Mouse (Mus musculus) heart, embryonic 11.5 days (tissue): ENCODE data around the gene Irf9. TPM values are rescaled to one million over a fixed set of nuclear protein-coding genes. Genes with fewer than 3 reads are reported as not detected.

Experiments
- ATAC-seq: fragments of 200-750 bp; cut with Nextera tagmentation; replicated peaks from 2 replicates; pipeline ENCODE4 v1.8.0; 2017; ENCODE audit warnings: moderate library complexity; ENCODE audit not compliant: insufficient number of reproducible peaks, low FRiP score, low TSS enrichment
- H3K27ac ChIP-seq: fragments of 300-500 bp; sonication (generic); 2 replicates; pipeline ENCODE4 v1.5.1; 2014; ENCODE audit warnings: mild to moderate bottlenecking, low read depth, low read length
- H3K27me3 ChIP-seq: fragments of 300-500 bp; sonication (generic); 2 replicates; pipeline ENCODE4 v1.6.1; 2014; ENCODE audit warnings: mild to moderate bottlenecking, low read length, mixed read lengths; ENCODE audit not compliant: control insufficient read depth, insufficient read depth
- H3K36me3 ChIP-seq: fragments of 300-500 bp; sonication (generic); 2 replicates; pipeline ENCODE4 v1.6.1; 2014; ENCODE audit warnings: mild to moderate bottlenecking, low read length, moderate library complexity, mixed read lengths; ENCODE audit not compliant: control insufficient read depth, insufficient read depth
- H3K4me1 ChIP-seq: fragments of 300-500 bp; sonication (generic); 2 replicates; pipeline ENCODE4 v1.6.1; 2014; ENCODE audit warnings: low read length; ENCODE audit not compliant: control insufficient read depth, insufficient read depth
- H3K4me2 ChIP-seq: fragments of 300-500 bp; sonication (generic); 2 replicates; pipeline ENCODE4 v1.6.1; 2014; ENCODE audit warnings: mild to moderate bottlenecking, moderate library complexity
- H3K4me3 ChIP-seq: fragments of 300-500 bp; sonication (generic); 2 replicates; pipeline ENCODE4 v1.5.1; 2014; ENCODE audit warnings: low read depth, low read length
- H3K9ac ChIP-seq: fragments of 300-500 bp; sonication (generic); 2 replicates; pipeline ENCODE4 v1.6.1; 2014; ENCODE audit warnings: mild to moderate bottlenecking, low read depth, low read length, moderate library complexity
- H3K9me3 ChIP-seq: fragments of 300-500 bp; sonication (generic); replicated peaks from 2 replicates; pipeline ENCODE4 v1.6.1; 2016; ENCODE audit warnings: low read length; ENCODE audit not compliant: control insufficient read depth
- WGBS: fragments of 180-500 bp; shearing (Covaris S2); extraction: QIAGEN DNeasy Blood & Tissue Kit; methylation state at CpG from one replicate; pipeline ENCODE4 v1.1.7; 2014; ENCODE audit not compliant: insufficient replicate concordance; 5-methylcytosine and 5-hydroxymethylcytosine counted together
- polyA plus RNA-seq: library from polyadenylated mRNA; unstranded; fragments of >200 nt; fragmentation: Nextera tagmentation; extraction: Ambion mirVana; gene quantifications from 2 replicates; pipeline ENCODE4 v1.2.1, GENCODE M21; 2014

Gene Irf9
- polyA plus RNA-seq, 1 experiment from 2014 or later, result 6.4 TPM

GRCm38 (mm10) chr14:55615876-55616275 is 12.5 kb downstream of the Irf9 start:
- H3K4me3 ChIP-seq, result no peak overlapping the region
- H3K27ac ChIP-seq, result no peak overlapping the region
- H3K9ac ChIP-seq, result no peak overlapping the region
- no peak overlapping the region for H3K4me2 ChIP-seq
- peaks cover 17% of the 10 kb centered on the region; the same call in 1 of the 2 replicates for H3K4me1 ChIP-seq
- no peaks in the 10 kb centered on the region for H3K36me3 ChIP-seq
- WGBS, result 52% methylated on average over 2 of the region's 2 CpGs
- no peaks in the 10 kb centered on the region for H3K27me3 ChIP-seq
- ATAC-seq, result no peak
- no peaks in the 10 kb centered on the region for H3K9me3 ChIP-seq

GRCm38 (mm10) chr14:55616844-55617243 is 13.5 kb downstream of the Irf9 start:
- H3K9me3 ChIP-seq, result no peaks in the 10 kb centered on the region
- H3K4me3 ChIP-seq, result no peak overlapping the region
- no peak overlapping the region for H3K4me2 ChIP-seq
- H3K9ac ChIP-seq, result no peak overlapping the region
- H3K27ac ChIP-seq, result no peak overlapping the region
- 77% methylated on average over 2 of the region's 2 CpGs for WGBS
- H3K36me3 ChIP-seq, result no peaks in the 10 kb centered on the region
- ATAC-seq, result no peak
- H3K27me3 ChIP-seq, result no peaks in the 10 kb centered on the region
- peaks cover 17% of the 10 kb centered on the region; the same call in 1 of the 2 replicates for H3K4me1 ChIP-seq

GRCm38 (mm10) chr14:55617822-55618221 is 14.5 kb downstream of the Irf9 start, which contains the start of gene Rec8:
Rec8 (plus strand) TSS chr14:55618037.
- Histone ChIP-seq H3K4me1 (peaks cover 14% of the 10 kb centered on the region; the same call in 1 of the 2 replicates), H3K4me3 (peak within 1 kb of the TSS; percentile 35), H3K4me2 (peak within 1 kb of the TSS; percentile 57), H3K27ac (no peak within 1 kb of the TSS), H3K9ac (peak within 1 kb of the TSS; percentile 56; the same call in 1 of the 2 replicates), H3K27me3 (no peaks in the 10 kb centered on the region), H3K36me3 (no peaks in the 10 kb centered on the region), H3K9me3 (no peaks in the 10 kb centered on the region)
- ATAC-seq, result peak; percentile 71
- WGBS, result 9% methylated on average over 21 of the region's 21 CpGs

GRCm38 (mm10) chr14:55618486-55619195 is 15.3 kb downstream of the Irf9 start:
- no peak for ATAC-seq

GRCm38 (mm10) chr14:55628077-55628827 is 24.9 kb downstream of the Irf9 start:
- no peak overlapping the region for H3K9ac ChIP-seq
- 0 out of 2 replicates have a peak, but pooled peaks cover 4% of the 10 kb centered on the region for H3K4me1 ChIP-seq
- WGBS, result 90% methylated on average over 27 of the region's 27 CpGs
- no peaks in the 10 kb centered on the region for H3K9me3 ChIP-seq
- no peak overlapping the region for H3K4me2 ChIP-seq
- no peak for ATAC-seq
- peaks cover 51% of the 10 kb centered on the region for H3K36me3 ChIP-seq
- no peaks in the 10 kb centered on the region for H3K27me3 ChIP-seq
- no peak overlapping the region for H3K27ac ChIP-seq
- H3K4me3 ChIP-seq, result no peak overlapping the region

More at GRCm38 (mm10) chr14:55618486-55619195, 15.3 kb downstream of the Irf9 start:
- H3K27me3 ChIP-seq, result no peaks in the 10 kb centered on the region
- peak overlapping the region; percentile 56; the same call in 1 of the 2 replicates for H3K9ac ChIP-seq
- peaks cover 14% of the 10 kb centered on the region; the same call in 1 of the 2 replicates for H3K4me1 ChIP-seq
- no peaks in the 10 kb centered on the region for H3K36me3 ChIP-seq
- H3K27ac ChIP-seq, result no peak overlapping the region
- H3K9me3 ChIP-seq, result no peaks in the 10 kb centered on the region
- 33% methylated on average over 22 of the region's 22 CpGs for WGBS
- H3K4me3 ChIP-seq, result peak overlapping the region; percentile 35
- H3K4me2 ChIP-seq, result peak overlapping the region; percentile 57

GRCm38 (mm10) chr14:55629312-55629711 is 25.9 kb downstream of the Irf9 start:
- H3K36me3 ChIP-seq, result peaks cover 58% of the 10 kb centered on the region
- H3K9me3 ChIP-seq, result no peaks in the 10 kb centered on the region
- no peak overlapping the region for H3K27ac ChIP-seq
- ATAC-seq, result no peak
- no peak overlapping the region for H3K9ac ChIP-seq
- 52% methylated on average over 5 of the region's 5 CpGs for WGBS
- no peaks in the 10 kb centered on the region for H3K27me3 ChIP-seq
- H3K4me3 ChIP-seq, result no peak overlapping the region
- no peak overlapping the region for H3K4me2 ChIP-seq
- 0 out of 2 replicates have a peak, but pooled peaks cover 4% of the 10 kb centered on the region for H3K4me1 ChIP-seq

GRCm38 (mm10) chr14:55634874-55635522 is 31.6 kb downstream of the Irf9 start:
- WGBS, result 2% methylated on average over 23 of the region's 23 CpGs
- peak overlapping the region; percentile 65 for H3K4me3 ChIP-seq
- peak overlapping the region; percentile 78 for H3K4me2 ChIP-seq
- no peaks in the 10 kb centered on the region for H3K27me3 ChIP-seq
- peak; percentile 59 for ATAC-seq
- H3K27ac ChIP-seq, result no peak overlapping the region
- no peaks in the 10 kb centered on the region for H3K9me3 ChIP-seq
- H3K36me3 ChIP-seq, result peaks cover 42% of the 10 kb centered on the region
- H3K9ac ChIP-seq, result peak overlapping the region; percentile 76
- peaks cover 3% of the 10 kb centered on the region; the same call in 1 of the 2 replicates for H3K4me1 ChIP-seq

- H3K27me3 ChIP-seq, result no peaks in the 10 kb centered on the region
- H3K9me3 ChIP-seq, result no peaks in the 10 kb centered on the region
- H3K4me3 ChIP-seq, result peak within 1 kb of the TSS; percentile 65
- H3K27ac ChIP-seq, result no peak within 1 kb of the TSS
- H3K9ac ChIP-seq, result peak within 1 kb of the TSS; percentile 76
- peak within 1 kb of the TSS; percentile 78 for H3K4me2 ChIP-seq
- 1% methylated on average over 33 of the region's 33 CpGs for WGBS
- H3K36me3 ChIP-seq, result peaks cover 38% of the 10 kb centered on the region
- ATAC-seq, result peak; percentile 64
- peaks cover 3% of the 10 kb centered on the region; the same call in 1 of the 2 replicates for H3K4me1 ChIP-seq
These were observed 32.2 kb downstream of the Irf9 start, which contains the start of gene Ipo4 for GRCm38 (mm10) chr14:55635523-55636007. Ipo4 (minus strand) TSS chr14:55635957.
